Mouse (Mus musculus): ENCODE measurements around the gene Btbd11. TPM values are rescaled to one million over a fixed set of nuclear protein-coding genes. Genes with fewer than 3 reads are reported as not detected.

Btbd11 gene
- polyA plus RNA-seq, 1 experiment, result 22.3 TPM

DNA sequence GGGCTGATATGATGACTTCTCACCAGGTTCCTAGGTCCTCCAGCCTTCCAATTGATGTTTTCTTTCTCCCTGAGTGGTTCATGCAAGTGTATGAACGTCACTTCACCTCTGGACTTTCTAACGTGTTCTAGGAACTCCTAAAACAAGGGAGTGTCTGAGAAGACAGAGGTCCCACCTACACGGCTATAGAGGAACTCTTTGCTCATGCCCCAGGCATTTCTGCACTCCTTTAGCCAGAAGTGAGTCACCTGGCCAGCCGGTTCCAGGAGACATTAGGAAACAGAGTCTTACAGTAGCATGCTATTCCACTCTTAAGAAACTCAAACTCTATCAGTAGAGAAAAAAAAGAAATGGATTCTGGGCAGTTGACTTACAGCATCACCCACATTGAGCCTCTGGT lies 14.5 kb upstream of the Btbd11 start:
- Histone ChIP-seq H3K4me1 (ENCODE audit: control insufficient read depth, insufficient read depth, low read length) (no peaks in the 10 kb centered on the region), H3K27ac (ENCODE audit: insufficient read depth, low read length) (no peak overlapping the region), H3K4me3 (ENCODE audit: insufficient read depth, low read length) (no peak overlapping the region)
- TF ChIP-seq POLR2A (IDR thresholded peaks at IDR 0.05; ENCODE audit: extremely low read depth, insufficient read depth, low read length) (no peak), CTCF (IDR thresholded peaks at IDR 0.05; ENCODE audit: extremely low read depth, insufficient read depth, low read length) (no peak)

DNA sequence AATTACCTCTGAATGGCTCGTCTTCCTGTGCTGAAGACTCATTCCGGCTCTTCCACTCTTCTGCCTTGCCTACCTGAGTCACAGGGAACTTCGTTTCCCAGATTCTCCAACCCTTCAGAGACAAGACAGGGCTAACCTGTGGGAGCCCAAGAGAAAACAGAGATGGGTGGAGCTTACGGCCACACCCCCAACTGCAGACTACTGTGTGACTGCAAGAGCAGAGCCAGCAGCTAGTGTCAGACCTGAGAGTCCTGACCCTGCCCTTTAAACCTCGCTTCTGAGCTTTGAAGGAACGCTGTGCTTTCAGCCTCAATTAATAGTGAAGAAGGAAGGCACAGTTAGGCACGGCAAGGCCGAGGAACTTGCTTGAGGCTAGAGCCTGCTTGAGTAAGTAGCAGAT lies 7.6 kb upstream of the Btbd11 start:
- Histone ChIP-seq H3K4me3 (ENCODE audit: insufficient read depth, low read length) (no peak overlapping the region), H3K27ac (ENCODE audit: insufficient read depth, low read length) (no peak overlapping the region), H3K4me1 (ENCODE audit: control insufficient read depth, insufficient read depth, low read length) (no peaks in the 10 kb centered on the region)
- TF ChIP-seq CTCF (IDR thresholded peaks at IDR 0.05; ENCODE audit: extremely low read depth, insufficient read depth, low read length) (no peak), POLR2A (IDR thresholded peaks at IDR 0.05; ENCODE audit: extremely low read depth, insufficient read depth, low read length) (no peak)

DNA sequence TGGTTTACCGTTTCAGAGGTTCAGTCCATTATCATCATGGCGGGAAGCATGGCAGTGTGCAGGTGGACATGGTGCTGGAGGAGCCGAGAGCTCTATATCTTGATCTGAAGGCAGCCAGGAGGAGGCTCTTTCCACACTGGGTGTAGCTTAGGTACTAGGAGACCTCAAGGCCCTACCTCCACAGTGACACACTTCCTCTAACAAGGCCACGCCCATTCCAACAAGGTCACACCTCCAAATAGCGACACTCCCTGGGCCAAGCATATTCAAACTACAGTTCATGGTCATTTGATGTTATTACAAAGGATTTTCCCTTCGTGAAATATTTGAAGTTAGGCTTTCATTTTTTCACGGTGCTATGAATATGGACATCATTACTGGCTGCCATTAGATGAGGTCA lies 3.6 kb upstream of the Btbd11 start:
- TF ChIP-seq POLR2A (IDR thresholded peaks at IDR 0.05; ENCODE audit: extremely low read depth, insufficient read depth, low read length) (no peak), CTCF (IDR thresholded peaks at IDR 0.05; ENCODE audit: extremely low read depth, insufficient read depth, low read length) (no peak)
- Histone ChIP-seq H3K4me3 (ENCODE audit: insufficient read depth, low read length) (no peak overlapping the region), H3K27ac (ENCODE audit: insufficient read depth, low read length) (no peak overlapping the region), H3K4me1 (ENCODE audit: control insufficient read depth, insufficient read depth, low read length) (no peaks in the 10 kb centered on the region)

DNA sequence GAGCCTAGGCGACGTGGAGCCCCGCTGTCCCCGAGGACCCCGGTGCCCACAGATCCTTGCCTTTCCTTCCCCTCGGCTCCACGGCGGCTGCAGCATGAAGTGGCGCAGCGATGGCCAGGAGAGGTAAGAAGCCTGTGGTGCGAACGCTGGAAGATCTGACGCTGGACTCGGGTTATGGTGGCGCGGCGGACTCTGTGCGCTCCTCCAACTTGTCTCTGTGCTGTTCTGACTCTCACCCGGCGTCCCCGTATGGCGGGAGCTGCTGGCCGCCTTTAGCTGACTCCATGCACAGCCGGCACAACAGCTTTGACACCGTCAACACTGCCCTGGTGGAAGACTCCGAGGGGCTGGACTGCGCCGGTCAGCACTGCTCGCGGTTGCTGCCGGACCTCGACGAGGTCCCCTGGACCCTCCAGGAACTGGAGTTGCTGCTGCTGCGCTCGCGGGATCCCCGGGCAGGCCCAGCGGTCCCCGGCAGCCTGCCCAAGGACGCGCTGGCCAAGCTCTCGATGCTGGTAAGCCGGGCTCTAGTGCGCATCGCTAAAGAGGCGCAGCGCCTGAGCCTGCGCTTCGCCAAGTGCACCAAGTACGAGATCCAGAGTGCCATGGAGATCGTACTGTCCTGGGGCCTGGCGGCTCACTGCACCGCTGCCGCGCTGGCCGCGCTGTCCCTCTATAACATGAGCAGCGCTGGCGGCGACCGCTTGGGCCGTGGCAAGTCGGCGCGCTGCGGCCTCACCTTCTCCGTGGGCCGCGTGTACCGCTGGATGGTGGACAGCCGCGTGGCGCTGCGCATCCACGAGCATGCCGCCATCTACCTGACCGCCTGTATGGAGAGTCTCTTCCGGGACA lies 831 bp downstream of the Btbd11 start:
- Histone ChIP-seq H3K27ac (ENCODE audit: insufficient read depth, low read length) (no peak overlapping the region), H3K4me1 (ENCODE audit: control insufficient read depth, insufficient read depth, low read length) (no peaks in the 10 kb centered on the region), H3K4me3 (ENCODE audit: insufficient read depth, low read length) (peak overlapping the region; percentile 53)
- TF ChIP-seq CTCF (IDR thresholded peaks at IDR 0.05; ENCODE audit: extremely low read depth, insufficient read depth, low read length), result no peak
- no peak for TF ChIP-seq POLR2A (IDR thresholded peaks at IDR 0.05; ENCODE audit: extremely low read depth, insufficient read depth, low read length)

DNA sequence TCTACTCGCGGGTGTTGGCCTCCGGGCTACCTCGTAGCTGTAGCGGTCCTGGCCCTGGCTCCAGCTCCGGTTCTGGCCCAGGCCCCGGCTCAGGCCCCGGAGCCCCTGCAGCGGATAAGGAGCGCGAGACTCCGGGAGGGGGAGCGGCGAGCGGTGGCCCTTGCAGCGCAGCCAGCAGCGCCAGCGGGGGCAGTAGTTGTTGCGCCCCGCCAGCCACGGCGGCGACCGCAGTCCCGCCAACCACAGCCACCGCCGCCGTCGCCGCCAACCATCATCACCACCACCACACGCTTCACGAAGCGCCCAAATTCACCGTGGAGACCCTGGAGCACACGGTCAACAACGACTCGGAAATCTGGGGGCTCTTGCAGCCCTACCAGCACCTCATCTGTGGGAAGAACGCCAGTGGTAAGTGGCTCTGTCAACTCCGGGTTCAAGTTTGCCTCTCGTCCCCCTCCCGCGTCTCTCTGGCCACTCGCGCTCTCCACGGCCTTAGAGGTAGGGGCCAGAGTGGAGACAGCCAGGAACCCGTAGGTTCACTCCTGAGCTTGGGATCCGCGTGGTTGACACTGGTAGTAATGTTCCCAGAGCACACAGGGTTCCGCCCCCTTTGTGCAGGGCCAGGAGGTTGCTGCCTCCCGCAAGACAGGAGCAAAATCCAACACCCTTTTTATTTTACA lies 1.6 kb downstream of the Btbd11 start:
- no peaks in the 10 kb centered on the region for H3K4me1 ChIP-seq (ENCODE audit: control insufficient read depth, insufficient read depth, low read length)
- no peak overlapping the region for H3K27ac ChIP-seq (ENCODE audit: insufficient read depth, low read length)
- TF ChIP-seq POLR2A (IDR thresholded peaks at IDR 0.05; ENCODE audit: extremely low read depth, insufficient read depth, low read length), result no peak
- TF ChIP-seq CTCF (IDR thresholded peaks at IDR 0.05; ENCODE audit: extremely low read depth, insufficient read depth, low read length), result no peak
- H3K4me3 ChIP-seq (ENCODE audit: insufficient read depth, low read length), result peak overlapping the region; percentile 53

DNA sequence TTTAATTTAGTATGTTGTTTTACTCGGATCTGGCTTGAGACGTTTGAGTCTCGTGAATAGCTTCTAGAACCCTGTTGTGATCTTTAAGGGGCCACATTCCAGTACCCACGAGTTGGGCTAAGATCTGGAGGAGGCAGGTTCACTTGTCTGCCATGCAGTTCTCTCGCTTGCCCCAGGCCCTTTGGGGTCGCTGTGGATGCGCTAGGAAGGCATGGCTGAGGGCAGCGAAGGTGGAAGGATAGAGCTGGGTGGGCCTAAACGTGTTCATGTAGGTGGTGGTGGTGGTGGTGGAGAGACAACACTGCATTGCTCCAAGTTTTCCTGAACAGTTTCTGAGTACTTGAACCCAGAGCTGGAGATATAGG lies 2.1 kb downstream of the Btbd11 start:
- Histone ChIP-seq H3K4me3 (ENCODE audit: insufficient read depth, low read length) (peak overlapping the region; percentile 53), H3K4me1 (ENCODE audit: control insufficient read depth, insufficient read depth, low read length) (no peaks in the 10 kb centered on the region), H3K27ac (ENCODE audit: insufficient read depth, low read length) (no peak overlapping the region)
- TF ChIP-seq CTCF (IDR thresholded peaks at IDR 0.05; ENCODE audit: extremely low read depth, insufficient read depth, low read length) (0 out of 2 replicates have a peak, but pooled peaks have one; percentile 18), POLR2A (IDR thresholded peaks at IDR 0.05; ENCODE audit: extremely low read depth, insufficient read depth, low read length) (no peak)

DNA sequence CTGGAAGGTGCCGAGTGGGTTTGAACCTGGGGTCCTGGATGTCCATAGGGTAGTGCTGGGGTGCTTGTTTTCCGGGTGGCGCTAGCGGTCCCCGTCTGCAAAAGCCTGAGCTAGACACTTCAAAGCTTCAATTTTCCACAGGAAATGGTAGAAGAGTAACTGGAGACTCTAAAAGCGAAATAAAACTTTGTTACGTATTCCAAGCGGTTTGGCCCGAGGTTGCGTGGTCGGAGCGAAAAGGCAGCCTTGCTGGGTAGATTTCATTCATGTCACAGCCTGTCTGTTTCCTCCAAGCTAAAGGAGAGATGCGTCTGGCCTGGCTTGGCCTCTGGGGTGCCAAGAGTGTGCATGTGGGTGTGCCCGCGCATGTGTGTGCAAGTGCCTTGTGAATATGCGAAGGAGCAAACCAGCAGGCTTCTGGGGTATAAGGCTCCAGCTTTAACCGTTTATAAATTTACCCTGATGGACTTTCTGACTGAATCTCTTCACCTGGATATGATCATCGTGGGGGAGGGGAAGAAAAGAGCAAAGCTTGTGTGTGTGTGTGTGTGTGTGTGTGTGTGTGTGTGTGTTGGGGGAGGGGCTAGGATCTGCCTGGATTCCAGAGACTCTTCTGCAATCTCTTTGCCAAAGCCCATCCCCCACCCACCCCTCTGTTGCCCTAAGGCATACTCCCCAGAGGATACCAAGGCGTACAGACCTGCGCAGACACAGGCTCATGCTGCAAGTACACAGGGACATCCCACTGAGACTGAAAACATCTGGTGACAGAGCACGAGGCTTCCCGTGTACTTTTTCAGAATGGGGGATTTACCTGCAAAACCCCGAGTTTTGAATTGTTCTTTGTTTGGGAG lies 2.9 kb downstream of the Btbd11 start:
- peak overlapping the region; percentile 27; the same call in 1 of the 2 replicates for H3K4me3 ChIP-seq (ENCODE audit: insufficient read depth, low read length)
- TF ChIP-seq POLR2A (IDR thresholded peaks at IDR 0.05; ENCODE audit: extremely low read depth, insufficient read depth, low read length) (no peak), CTCF (IDR thresholded peaks at IDR 0.05; ENCODE audit: extremely low read depth, insufficient read depth, low read length) (no peak)
- H3K27ac ChIP-seq (ENCODE audit: insufficient read depth, low read length), result no peak overlapping the region
- H3K4me1 ChIP-seq (ENCODE audit: control insufficient read depth, insufficient read depth, low read length), result no peaks in the 10 kb centered on the region

DNA sequence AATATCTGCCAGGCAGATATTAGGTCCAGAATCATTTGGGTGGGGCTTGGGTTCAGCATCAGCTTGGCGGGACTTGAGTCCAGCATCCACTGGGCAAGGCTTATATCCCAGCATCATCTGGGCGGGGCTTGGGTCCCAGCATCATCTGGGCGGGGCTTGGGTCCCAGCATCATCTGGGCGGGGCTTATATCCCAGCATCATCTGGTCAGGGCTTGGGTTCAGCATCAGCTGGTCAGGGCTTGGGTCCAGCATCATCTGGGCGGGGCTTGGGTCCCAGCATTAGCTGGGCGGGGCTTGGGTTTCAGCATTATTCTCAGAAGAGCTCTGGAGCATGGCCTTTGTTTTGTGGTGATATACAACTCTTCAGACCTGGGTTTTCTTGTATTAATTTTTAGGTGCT lies 6.4 kb downstream of the Btbd11 start:
- no peaks in the 10 kb centered on the region for H3K4me1 ChIP-seq (ENCODE audit: control insufficient read depth, insufficient read depth, low read length)
- TF ChIP-seq POLR2A (IDR thresholded peaks at IDR 0.05; ENCODE audit: extremely low read depth, insufficient read depth, low read length), result no peak
- no peak for TF ChIP-seq CTCF (IDR thresholded peaks at IDR 0.05; ENCODE audit: extremely low read depth, insufficient read depth, low read length)
- H3K27ac ChIP-seq (ENCODE audit: insufficient read depth, low read length), result no peak overlapping the region
- no peak overlapping the region for H3K4me3 ChIP-seq (ENCODE audit: insufficient read depth, low read length)

DNA sequence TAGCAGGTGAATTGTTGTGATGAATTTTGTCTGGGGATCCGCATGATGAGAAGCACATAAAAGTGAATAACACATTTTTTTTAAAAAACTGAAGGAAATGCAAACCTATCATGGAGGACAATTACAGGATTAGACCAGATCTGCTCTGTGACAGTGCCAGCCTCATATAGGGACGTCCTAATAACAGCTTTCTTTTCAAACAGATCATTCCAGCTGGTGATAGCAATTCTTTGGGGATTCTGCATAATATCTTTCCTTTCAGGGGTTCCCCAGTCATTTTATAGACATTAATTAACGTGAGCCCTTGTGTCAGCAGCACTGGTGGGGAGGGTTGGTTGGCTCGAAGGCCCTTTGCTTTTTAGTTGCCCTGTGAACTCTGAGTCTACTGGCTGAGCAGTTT lies 7.9 kb downstream of the Btbd11 start:
- TF ChIP-seq POLR2A (IDR thresholded peaks at IDR 0.05; ENCODE audit: extremely low read depth, insufficient read depth, low read length) (no peak), CTCF (IDR thresholded peaks at IDR 0.05; ENCODE audit: extremely low read depth, insufficient read depth, low read length) (no peak)
- no peak overlapping the region for H3K27ac ChIP-seq (ENCODE audit: insufficient read depth, low read length)
- H3K4me3 ChIP-seq (ENCODE audit: insufficient read depth, low read length), result no peak overlapping the region
- no peaks in the 10 kb centered on the region for H3K4me1 ChIP-seq (ENCODE audit: control insufficient read depth, insufficient read depth, low read length)

Data from cortical plate, adult 2 months (tissue).